Mouse (Mus musculus) spleen, postnatal 4 days (tissue): ENCODE results near the gene Rnf34.
A peak's percentile ranks its signal among the peaks of the same experiment; 100 is the strongest.

Experiments
- DNase-seq, 2 experiments: peaks; one replicate each; pipeline ENCODE4 v3.0.0; 2022; ENCODE audit warnings: low spot score in 2 of 2

Gene Rnf34

DNA sequence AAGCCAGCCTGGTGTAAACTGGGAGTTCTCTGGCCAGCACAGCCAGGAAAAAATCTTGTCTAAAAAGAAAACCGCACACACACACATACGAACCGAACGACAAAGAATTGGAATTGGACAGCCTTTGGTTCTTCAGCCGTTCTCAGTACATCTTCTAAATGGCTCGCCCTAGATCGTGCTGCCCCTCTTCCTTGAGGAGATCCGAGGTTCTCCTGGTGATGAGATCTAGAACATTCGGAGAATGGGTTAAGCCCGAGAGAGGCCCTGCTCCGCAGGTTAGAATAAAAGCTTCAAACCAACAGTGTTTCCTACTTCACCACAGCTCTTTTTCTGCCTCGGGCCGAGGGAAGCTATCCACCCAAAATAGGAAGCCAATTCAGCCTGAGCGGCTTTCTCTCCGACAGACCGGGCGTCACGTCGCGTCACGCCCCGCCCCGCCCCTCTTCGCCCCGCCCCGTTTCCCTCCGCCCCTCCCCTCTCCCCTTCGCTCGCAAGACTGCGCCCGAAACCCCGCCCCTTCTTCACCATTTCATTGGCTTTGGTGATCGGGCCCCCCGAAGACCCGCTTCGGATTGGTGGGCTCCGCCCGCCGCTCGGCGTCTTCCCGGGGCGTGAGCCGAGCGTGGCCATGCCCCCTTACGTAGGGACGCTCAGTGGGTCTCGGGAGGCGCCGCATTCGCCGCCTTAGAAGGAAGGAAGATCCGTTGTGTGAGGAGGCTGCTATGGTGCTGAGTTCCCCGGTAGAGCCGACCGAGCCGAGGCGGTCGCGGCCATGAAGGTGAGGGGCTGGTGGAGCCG, at the start of gene Rnf34:
Rnf34 (plus strand) TSS at position 528 of the 798 bp plus-strand sequence.
- DNase-seq: peak; percentile 98

- DNase-seq: no peak
These were observed 49.4 kb upstream of the Rnf34 start for GRCm38 (mm10) chr5:122800345-122801010.

DNA sequence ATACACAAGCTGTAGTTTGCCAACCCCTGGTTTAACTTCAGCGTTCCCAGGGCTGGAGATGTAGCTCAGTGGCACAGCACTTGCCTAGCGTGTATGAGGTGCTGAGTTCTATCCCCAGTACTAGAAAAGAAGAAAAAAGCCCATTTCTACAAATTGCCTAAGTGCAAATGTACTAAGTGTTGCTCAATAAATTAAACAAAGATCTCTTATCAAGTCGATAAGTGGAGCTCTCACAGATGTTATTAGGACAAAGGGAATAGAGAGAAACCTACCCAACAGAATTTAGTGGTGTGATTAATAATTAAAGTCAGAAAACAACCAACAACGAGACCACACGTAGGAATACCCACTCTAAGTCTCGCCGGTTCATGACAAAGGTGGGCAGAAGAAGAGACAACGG, 48.2 kb upstream of the Rnf34 start:
- no peak for DNase-seq

GRCm38 (mm10) chr5:122802706-122803105, 47.1 kb upstream of the Rnf34 start:
- no peak for DNase-seq

DNA sequence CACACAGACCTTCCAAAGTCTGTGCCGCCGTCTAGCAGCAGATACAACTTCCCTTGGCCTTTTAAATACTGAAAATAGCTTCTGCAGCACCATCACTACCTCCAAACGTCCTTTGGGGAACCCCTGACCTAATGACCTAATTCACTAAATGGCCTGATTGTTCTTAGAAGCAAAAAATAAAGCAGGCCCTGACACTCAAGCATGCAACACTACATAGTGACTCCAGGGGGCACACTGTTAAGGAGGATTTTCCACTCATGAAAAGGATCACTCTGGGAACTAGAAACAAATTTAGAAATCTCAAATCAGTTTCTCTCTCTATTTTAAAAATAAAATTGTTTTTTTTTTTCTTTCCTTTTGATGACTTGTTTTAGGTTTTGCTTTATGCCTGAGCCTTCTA, 44.3 kb upstream of the Rnf34 start:
- DNase-seq: no peak

DNA sequence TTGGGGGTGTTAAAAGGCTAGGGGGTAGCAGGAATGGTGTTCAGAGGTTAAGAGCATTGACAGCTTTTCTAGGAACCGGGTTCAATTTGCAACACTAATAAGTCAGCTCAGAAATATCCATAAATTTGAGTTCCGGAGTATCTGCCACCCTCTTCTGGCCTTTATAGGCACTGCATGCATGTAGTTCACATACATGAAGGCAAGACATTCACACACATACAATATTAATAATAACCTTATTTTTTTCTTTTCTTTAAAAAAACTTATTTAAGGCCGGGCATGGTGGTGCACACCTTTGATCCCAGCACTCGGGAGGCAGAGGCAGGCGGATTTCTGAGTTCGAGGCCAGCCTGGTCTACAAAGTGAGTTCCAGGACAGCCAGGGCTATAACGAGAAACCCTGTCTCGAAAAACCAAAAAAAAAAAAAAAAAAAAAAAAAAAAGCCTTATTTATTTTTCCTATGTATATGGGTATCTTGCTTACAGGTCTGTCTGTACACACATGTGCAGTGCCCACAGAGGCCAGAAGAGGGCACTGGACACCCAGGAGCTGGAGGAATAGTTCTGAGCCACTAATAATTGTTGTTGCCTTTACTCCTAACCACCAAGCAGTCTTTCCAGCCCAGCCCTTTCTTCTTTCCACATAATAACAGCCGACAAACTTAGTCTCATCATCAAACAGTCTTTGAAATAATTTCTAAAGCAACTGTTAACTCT, 38.3 kb upstream of the Rnf34 start:
- peak; percentile 72 to 89 for DNase-seq

- no peak for DNase-seq
These were observed 37.1 kb upstream of the Rnf34 start for GRCm38 (mm10) chr5:122812699-122813098.

- DNase-seq: peak; percentile 93 to 96
These were observed 28.9 kb upstream of the Rnf34 start, which contains the start of gene Anapc5 for GRCm38 (mm10) chr5:122820777-122821523. Gene Anapc5 (minus strand): TSS chr5:122821339.

- DNase-seq: no peak
These were observed 28.3 kb upstream of the Rnf34 start for GRCm38 (mm10) chr5:122821524-122821885.

- no peak for DNase-seq
These were observed 27.4 kb upstream of the Rnf34 start for GRCm38 (mm10) chr5:122822441-122822840.

DNA sequence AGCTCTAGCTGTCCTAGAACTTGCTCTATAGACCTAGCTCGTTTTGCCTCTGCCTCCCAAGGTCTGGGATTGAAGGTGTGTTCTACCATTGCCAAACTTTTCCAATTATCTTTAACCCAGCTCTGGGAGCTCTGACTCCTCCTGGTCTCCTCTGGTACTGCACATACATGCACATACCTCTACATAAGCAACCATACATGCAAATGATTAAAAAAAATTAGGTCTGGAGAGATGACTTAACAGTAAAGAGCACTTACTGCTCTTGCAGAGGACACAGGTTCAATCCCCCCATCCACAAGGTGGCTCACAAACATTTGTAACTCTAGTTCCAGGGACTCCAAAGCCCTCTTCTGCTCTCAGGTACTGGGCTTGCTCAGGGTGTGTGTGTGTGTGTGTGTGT, 25.9 kb upstream of the Rnf34 start:
- DNase-seq: no peak

DNA sequence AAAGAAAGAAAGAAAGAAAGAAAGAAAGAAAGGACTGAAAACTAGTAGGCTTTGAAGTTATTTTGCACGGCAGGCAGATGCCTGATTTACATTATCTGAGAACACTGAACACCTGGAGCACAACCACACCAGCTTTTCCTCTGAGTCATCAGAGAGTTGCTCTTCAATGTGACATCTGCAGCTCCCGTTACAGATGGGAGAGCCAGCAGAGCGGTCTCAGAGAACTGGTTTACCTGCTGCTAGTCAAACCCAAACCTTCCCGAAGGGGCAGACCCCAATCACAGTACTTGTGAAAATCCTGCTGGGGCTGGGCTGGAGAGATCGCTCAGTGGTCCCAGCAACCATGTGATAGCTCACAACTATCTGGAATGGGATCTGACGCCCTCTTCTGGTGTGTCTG, 25.4 kb upstream of the Rnf34 start:
- DNase-seq: no peak

DNA sequence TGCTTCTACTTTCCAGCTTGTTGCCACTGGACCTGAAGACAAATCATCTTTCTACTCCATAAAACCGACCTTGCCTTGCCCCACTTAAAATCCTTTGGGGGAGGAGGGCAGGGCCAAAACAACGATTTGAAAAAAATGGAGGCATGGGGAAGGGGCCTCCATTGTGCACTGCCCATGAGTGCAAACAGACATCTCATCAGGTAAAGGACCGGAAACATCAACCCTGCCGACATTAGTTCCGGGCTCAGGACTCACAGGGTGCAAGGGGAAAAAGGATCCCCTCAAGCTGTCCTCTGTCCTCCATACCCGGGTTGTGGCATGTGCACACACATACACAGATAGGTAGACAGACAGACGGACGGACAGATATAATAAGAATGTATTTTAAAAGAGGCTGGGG, 24.7 kb upstream of the Rnf34 start:
- DNase-seq: no peak

DNA sequence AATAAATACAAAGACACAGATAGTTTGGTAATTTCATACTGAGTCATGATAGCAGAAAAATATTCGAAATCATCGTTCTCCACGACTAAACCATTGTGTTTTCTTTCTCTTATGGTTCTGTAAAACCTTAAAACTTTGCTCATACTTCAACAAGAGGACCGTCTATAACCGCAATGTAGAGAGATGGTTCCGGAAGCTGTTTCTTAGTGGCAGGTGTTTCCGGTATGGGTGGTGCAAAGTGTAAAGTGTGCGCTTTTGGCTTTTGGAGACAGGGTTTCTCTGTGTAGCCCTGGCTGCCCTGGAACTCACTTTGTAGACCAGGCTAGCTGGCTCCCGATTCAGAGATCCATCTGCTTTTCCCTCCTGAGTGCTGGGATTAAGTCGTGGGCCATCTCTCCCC, 17.3 kb upstream of the Rnf34 start:
- no peak for DNase-seq

DNA sequence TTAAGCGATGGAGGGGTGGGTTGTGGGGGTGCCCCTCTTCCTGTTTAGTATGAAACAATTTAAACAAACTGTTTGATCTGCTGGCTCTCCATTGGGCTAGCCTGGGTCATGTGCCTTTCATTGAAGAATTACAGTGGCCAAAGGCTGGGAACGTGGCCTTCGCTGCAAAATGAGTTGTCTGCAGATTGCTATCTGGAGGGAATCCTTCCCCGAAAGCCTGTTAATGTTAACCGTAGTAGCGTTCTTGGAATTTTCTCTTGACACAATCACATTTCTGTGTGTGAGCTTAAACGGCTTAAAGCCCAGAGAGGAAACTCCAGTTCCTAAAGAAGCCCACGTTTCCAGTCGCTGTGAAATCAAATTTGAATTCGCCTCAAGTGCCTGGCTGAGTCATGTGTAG, 16.9 kb upstream of the Rnf34 start:
- DNase-seq: no peak

DNA sequence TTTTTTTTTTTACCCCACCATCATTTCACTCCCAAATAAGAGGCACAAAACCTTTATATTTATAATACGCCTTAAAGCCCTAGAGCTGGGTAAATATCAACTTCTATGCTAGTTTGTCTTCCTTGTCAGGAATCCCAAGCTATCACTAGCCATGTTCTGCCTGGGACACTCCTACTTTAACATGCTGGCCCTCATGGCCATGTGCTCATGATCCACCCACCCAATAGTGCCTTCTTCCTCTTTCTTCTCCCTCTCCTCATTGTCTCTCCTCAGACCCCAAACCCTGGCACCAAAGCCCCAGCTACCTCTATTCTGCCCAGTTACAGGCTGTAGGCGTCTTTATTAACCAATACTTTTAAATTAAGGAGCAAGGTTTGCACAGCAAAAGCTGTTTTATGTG, 8.7 kb upstream of the Rnf34 start:
- DNase-seq: no peak

- no peak for DNase-seq
These were observed 6.0 kb upstream of the Rnf34 start for GRCm38 (mm10) chr5:122843799-122844198.

- peak; percentile 75 to 90 for DNase-seq
These were observed 613 bp downstream of the Rnf34 start for GRCm38 (mm10) chr5:122850319-122851002.

GRCm38 (mm10) chr5:122852611-122853010, 2.8 kb downstream of the Rnf34 start:
- DNase-seq: no peak

GRCm38 (mm10) chr5:122855858-122856257, 6.0 kb downstream of the Rnf34 start:
- no peak for DNase-seq

DNA sequence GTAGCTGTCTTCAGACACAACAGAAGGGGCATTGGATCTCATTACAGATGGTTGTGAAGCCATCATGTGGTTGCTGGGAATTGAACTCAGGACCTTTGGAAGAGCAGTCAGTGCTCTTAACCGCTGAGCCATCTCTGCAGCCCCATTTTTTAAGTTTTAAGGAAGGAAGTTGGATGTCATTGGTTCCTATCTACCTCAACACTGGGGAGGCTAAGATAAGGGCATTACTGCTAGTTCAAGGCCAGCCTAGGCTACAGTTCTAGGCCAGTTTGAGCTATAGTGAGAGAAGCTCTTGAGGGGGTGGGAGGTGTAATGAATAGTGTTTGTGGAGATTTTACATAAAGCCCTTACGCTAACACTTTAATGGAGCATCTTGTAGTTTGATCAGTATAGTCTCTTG, 13.2 kb downstream of the Rnf34 start:
- no peak for DNase-seq
